Mouse (Mus musculus): ENCODE measurements around the gene Ttyh2.

Ttyh2 gene

DNA sequence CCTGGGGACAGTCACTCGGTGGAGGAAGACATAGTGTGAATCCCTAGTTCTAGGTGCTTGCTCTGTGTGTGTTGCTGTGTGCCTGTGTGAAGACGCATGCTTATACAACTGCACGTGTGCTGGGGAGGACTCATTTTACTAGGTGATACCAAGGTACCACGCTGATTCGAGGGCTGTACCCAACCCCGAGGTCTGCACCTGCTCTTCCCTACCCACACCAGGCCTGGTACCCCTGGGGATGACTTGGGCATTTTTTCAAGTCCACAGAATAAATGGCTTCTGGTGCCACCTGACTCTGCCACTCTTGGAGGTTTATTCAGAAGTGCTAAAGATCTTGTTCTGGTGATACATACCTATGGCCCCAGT is 27.7 kb downstream of the Ttyh2 start:
- no peak for DNase-seq (ENCODE audit: inconsistent age in 2 of 2, low spot score in 1 of 2)

- no peak for DNase-seq (ENCODE audit: inconsistent age in 2 of 2, low spot score in 1 of 2)
These were observed 29.1 kb downstream of the Ttyh2 start for GRCm38 (mm10) chr11:114704071-114704913.

GRCm38 (mm10) chr11:114706358-114706757 is 31.1 kb downstream of the Ttyh2 start:
- peak in 1 of 2 experiments; percentile 50 for DNase-seq (ENCODE audit: inconsistent age in 2 of 2, low spot score in 1 of 2)

DNA sequence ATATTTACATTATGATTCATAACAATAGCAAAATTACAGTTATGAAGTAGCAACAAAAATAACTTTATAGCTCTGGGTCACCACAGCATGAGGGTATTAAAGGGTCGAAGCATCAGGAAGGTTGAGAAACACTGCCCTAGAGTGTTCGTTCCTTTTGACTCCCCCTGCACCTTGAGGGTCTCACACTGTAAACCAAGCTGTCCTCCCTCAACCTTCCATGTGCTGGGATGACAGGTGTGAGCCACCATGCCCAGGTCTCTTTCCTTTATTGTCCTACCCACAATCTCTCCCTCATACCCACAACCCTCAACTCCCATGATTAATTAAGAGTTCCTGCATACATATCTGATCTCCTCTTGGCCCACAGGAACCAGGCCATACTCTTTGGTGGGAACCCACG is 36.2 kb downstream of the Ttyh2 start:
- DNase-seq (ENCODE audit: inconsistent age in 2 of 2, low spot score in 1 of 2), result no peak

DNA sequence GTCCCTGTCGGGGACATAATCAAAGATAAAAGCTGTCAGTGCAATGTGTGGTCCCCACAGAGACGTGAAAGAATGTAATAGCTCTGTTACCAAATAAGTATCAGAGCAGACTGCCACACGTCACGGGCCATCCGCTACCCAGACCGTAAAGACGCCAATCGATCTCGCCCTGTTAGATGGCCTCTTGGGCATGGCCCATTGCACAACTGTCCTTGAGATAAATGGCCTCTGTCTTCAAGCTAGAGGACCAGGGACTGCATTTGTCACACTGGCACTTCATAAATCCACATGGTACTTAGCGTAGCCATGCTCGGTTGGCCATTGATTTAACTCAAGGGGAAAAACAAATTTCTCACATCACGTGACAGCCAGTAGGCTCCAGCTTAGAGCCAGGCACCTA is 36.6 kb downstream of the Ttyh2 start:
- peak; percentile 61 to 91 for DNase-seq (ENCODE audit: inconsistent age in 2 of 2, low spot score in 1 of 2)

GRCm38 (mm10) chr11:114714526-114714925 is 39.3 kb downstream of the Ttyh2 start:
- DNase-seq (ENCODE audit: inconsistent age in 2 of 2, low spot score in 1 of 2), result no peak

DNA sequence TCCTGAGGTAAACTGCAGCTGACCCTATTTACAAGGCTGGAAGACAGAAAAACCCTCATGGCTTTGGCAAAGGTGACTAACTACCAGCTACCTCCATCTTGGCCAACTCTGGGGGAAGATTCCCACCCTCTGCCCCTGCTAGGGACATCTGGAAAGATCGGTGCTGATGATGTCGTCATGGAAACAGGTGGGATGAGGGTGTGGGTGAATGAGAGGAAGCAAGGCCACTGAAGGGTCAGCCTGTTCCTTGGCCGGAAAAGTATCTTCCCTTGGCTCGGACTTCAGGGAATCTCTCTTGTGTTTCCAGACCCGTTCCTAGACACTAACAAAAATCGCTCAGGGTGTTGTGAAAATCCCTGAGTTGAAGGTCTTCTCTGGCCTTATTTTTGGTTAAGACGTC is 40.3 kb downstream of the Ttyh2 start:
- DNase-seq (ENCODE audit: inconsistent age in 2 of 2, low spot score in 1 of 2), result no peak

DNA sequence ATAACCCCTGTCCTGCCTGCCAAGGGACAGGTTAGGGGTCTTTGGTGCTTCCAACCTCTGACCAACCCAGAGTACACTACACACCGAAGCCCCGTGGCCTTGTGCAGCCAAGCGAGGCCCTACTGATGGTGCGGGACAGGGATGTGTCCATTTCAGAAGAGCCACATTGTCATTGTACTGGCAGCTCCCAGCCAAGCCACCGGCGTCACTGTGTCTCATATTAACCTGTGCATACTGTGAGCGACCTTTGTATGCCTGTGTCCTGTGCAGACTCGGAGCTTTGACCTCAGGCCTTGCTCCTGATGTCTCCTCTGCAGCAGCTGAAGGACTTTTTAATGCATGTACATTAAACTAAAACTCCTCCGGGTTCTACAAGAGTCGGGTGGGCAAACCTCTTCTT is 45.3 kb downstream of the Ttyh2 start:
- DNase-seq (ENCODE audit: inconsistent age in 2 of 2, low spot score in 1 of 2), result no peak

DNA sequence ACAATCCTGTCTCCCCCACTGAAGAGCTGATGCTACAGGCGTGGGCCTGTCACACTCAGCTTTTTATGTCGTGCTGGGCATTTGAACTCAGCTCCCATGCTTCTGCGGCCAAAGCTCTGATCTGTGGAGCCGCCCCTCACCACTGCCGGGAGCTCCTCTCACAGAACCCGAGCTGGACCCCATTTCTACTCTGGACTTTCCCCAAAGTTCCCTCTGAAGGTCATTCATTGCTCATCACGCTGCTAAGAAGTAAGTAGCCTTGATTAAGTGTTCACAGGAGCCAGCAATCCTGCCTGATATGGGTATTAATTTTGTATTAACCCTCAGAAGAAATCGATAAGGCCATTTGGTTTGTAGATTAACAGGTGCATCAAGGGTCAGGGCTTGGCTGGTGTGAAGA is 47.2 kb downstream of the Ttyh2 start:
- peak; percentile 59 to 82 for DNase-seq (ENCODE audit: inconsistent age in 2 of 2, low spot score in 1 of 2)

DNA sequence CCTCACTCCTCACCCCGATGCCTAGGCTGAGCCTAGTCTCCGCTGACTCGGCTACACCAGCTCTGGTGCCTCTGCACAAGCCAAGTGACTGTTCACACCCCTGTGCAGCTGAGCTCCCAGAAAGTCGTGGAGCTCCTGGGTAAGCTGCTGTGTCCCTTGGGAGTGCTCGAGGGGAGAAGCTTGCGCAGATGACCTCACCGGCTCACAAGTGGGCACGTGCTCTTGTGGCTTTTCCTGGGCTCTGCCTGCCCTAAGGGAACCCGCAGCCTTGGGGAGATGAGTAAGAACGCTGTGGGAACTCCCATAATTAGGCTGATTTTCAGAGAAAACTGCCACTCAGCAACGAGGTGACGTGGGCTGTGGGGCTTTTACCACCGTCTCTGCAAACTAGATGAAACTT is 47.8 kb downstream of the Ttyh2 start:
- DNase-seq (ENCODE audit: inconsistent age in 2 of 2, low spot score in 1 of 2), result peak; percentile 85 to 90

DNA sequence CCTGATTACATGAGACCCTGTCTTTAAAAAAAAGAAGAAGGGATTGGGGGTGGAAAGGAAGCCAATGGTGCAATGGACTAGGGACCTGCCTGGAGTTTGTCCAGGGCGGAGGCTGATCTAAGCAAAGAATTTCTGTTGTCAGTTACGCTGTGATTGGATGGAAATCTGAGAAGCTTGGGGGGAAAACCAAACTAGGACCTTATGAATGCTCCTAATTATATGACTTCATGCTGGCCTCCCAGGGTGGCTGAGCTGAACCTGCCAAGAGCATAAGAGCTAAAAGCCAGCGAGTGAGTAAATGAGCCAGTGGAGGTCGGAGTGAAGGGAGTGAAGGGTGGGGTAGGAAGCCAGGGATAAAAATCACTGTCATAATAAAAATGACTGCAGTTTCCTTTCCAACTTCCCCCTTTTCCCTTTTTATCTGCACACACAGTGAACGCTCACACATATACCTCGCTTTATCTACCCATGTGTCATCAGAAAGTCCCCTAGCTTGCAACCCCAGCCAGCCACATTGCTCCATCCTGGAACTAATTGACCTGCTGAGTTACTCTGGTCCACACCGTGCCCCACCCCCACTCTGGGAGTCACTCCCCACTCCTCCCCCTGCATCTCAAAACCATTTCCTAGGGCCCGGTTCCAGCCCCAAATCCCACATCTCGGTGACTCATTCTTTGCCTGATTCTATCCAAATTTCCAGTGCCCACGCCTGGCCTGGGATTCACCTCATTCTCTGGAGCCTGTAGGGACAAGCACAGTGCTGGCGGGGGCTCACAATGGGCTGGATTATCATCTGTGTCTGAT is 49.8 kb downstream of the Ttyh2 start:
- DNase-seq (ENCODE audit: inconsistent age in 2 of 2, low spot score in 1 of 2), result peak; percentile 49 to 66

DNA sequence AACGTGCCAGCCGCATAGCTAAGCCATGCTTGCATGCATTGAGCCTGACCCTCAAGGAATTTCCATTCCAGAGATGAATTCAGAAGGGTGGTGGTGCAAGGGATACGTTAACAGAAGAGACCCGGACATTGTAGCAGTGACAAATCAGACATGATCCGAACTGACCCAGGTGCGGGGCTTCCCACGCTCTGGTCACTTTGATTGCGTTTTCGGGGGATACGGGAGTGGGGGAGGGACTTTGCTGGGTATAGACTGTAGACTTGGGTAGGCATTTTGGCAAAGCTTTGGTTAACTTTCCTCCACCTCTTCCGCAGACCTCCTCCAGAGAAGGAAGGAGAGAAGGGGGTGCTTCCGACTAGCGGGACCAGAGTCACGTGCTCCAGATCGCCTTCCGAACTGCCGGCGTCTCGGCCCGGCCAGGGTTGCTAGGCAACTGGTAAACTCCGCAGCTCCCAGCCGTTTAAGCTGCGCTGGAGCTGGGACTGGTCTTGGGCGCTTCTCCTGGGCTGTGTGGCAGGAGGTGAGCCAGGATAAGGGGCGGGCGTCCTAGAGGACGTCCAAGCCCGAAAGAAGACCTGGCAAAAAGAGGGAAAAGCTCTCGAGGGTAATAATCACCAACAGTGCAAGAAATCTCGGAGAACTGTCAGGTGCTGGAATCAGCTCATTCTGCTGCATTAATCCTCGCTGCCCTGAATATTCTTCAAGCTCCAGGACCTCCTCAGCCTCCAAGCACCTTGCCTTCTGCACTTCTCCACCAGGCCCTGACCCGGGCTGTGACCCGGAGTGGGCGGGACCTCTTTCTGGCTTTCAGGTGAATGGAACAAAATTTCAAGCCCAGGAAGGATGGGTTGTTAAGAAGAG is 52.0 kb downstream of the Ttyh2 start, which contains the start of gene Dnaic2:
Dnaic2 (plus strand) TSS at position 444 of the 861 bp plus-strand sequence.
- peak; percentile 81 to 88 for DNase-seq (ENCODE audit: inconsistent age in 2 of 2, low spot score in 1 of 2)

DNA sequence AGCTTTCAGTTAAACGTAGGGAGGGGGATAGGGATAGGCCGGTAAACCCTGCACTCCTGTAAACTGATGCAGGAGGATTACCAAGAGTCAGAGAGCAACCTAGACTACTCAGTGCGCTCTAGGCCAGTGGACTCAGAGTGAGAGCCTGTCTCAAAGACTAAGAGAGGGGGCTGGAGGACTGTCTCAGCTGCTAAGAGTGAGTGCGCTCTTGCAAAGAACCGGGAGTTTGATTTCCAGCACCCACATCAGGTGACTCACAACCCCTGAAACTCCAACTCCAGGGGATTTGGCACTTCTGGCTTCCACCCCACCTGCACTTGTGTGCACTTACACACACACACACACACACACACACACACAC is 52.6 kb downstream of the Ttyh2 start:
- DNase-seq (ENCODE audit: inconsistent age in 2 of 2, low spot score in 1 of 2), result no peak

DNA sequence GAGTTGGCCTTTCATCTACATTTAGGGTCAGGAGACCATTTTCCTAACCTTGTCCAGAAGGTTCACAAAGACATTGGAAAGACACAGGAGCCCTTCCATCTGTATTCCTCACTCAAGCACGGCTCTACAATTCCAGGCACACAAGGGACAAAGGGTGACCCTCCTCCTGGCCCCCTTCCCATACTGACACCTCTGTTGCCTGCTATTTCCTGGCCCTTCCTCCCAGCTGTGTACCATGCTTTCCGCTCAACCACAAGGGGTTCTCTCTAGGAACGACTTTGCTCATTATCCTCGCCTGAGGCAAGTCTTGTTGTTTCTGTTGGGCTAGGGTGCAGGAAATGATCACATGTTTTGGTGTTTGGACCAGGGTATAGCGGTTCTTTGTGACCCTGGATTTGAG is 53.1 kb downstream of the Ttyh2 start:
- no peak for DNase-seq (ENCODE audit: inconsistent age in 2 of 2, low spot score in 1 of 2)

DNA sequence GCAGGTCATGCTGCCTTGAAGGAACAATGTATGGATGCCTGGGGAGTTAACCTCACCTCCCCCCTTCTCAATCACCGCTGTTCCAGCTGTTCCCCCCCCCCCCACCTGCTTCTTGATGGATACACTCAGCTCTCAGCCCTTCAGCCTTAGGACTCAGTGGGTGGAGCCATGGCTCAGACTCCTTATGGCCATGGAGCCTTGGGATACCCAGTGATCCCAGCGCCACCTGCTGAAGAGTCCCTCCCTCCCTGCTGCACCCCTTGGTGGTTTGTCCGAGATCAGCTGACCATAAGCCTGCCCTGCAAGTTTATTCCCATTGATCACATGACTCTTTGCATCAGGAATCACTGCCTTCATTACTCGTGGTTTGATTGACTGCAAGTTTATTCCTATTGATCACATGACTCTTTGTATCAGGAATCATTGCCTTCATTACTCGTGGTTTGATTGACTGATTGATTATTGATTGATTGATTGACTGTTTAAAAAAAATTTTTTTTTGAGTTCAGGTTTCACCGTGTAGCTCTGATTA is 54.7 kb downstream of the Ttyh2 start:
- DNase-seq (ENCODE audit: inconsistent age in 2 of 2, low spot score in 1 of 2), result no peak

DNA sequence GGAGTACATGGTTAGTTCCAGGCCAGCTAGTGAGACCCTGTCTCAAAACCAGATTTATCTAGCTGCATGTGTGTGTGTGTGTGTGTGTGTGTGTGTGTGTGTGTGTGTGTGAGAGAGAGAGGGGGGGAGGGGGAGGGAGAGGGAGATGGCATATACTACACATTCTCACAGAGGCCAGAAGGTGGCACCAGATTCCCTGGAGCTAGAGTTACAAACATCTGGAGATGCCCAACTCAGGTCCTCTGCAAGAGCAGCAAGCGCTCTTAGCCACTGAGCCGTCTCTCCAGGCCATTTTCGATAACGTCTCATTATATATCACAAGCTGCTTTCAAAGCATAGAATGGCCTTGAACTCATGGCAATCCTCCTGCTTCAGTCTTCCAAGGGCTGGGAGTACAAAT is 56.5 kb downstream of the Ttyh2 start:
- DNase-seq (ENCODE audit: inconsistent age in 2 of 2, low spot score in 1 of 2), result no peak

- DNase-seq (ENCODE audit: inconsistent age in 2 of 2, low spot score in 1 of 2), result no peak
These were observed 57.7 kb downstream of the Ttyh2 start for GRCm38 (mm10) chr11:114732890-114733289.

GRCm38 (mm10) chr11:114736111-114736510 is 60.9 kb downstream of the Ttyh2 start:
- DNase-seq (ENCODE audit: inconsistent age in 2 of 2, low spot score in 1 of 2), result no peak

DNA sequence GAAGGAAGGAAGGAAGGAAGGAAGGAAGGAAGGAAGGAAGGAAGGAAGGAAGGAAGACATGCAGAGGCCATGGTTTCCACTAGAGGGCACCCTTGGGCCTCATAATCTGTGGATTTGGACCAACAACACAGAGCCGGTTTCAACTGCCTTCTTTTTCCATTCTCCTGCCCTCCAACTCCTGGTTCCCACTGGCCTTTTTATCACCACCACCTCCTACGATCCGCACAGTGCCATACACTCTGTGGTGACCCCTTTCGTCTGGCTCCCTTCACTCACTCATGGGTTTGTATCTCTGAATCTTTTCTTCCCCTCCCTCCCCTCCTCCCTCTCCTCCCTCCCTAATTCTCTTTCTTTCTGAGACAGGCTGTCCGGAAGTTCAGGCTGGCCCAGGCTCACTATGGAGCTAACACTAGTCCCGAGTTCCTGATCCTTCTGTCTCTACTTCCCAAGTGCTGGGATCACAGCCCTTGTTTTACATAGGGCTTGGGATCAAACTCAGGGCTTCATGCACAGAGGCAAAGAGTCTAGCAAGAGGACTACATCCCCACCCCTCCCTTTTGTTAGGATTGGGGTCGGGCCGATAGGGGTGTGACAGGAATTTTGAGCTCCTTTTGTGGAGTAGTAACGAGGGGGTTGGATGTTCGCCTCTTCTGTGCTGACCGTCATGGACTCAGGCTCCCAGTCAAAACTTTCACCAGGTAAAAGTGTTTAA is 61.8 kb downstream of the Ttyh2 start:
- peak; percentile 33 to 82 for DNase-seq (ENCODE audit: inconsistent age in 2 of 2, low spot score in 1 of 2)

DNA sequence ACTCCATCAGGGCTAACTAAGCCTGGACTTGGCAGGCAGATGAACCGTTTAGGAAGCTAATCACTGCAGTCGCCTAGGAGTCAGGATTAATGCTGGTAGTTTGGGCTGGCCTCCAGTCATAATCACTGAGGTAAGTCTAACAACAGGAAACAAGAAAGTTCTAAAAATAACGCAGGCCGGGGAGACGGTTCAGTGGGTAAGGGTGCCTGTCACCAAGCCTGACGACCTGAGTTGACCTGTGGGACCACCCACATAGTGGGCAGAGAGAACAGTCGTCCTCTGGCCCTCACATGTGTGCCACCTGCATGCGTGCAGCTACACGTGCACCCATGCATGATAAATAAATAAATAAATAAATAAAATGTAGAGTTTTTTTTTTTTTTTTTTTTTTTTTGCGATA is 65.4 kb downstream of the Ttyh2 start:
- DNase-seq (ENCODE audit: inconsistent age in 2 of 2, low spot score in 1 of 2), result no peak

All from adrenal gland, adult (tissue).